Mouse (Mus musculus): ENCODE results near the gene Olfr51. TPM values are rescaled to one million over a fixed set of nuclear protein-coding genes. Genes with fewer than 3 reads are reported as not detected.
"Not testable (repeated sequence)": the region's sequence is repeated elsewhere in the genome, so short reads cannot be mapped to it uniquely, and the experiment has no call there.

Olfr51 gene
- not detected in 2 replicates for polyA plus RNA-seq (2015; fragmentation: Nextera tagmentation; extraction: Ambion mirVana)

DNA sequence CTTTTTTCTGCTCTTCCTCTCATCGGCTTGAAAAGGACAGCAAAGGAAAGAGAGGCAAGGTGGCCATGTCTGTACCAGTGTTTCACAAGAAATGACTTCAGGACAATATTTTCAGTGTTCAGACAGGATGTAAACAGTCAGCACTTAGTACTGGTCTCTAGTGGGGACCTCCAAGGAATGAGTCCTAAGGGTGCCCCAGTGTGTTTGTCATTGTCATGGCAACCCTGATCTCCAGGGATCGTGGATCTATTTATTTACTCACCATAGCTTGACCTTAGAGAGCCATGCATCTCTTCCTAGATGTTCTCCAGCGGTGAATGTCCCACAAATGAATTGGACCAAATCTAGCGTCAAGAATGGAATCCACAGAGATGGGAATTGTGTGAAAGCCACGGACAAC, at the start of gene Olfr51:
TSS of gene Olfr51 (plus strand) at position 301 of the 400 bp plus-strand sequence.
- no peaks in the 10 kb centered on the region for H3K36me3 ChIP-seq
- no peaks in the 10 kb centered on the region for H3K9me3 ChIP-seq (replicated peaks)
- H3K27ac ChIP-seq (replicated peaks) = no peak within 1 kb of the TSS
- H3K4me1 ChIP-seq = no peaks in the 10 kb centered on the region
- no peak within 1 kb of the TSS for H3K9ac ChIP-seq (replicated peaks)
- no peak within 1 kb of the TSS for H3K4me3 ChIP-seq (replicated peaks)
- WGBS = 81% methylated on average over 5 of the region's 5 CpGs
- no peak within 1 kb of the TSS for H3K4me2 ChIP-seq
- no peak for ATAC-seq (ENCODE audit: low FRiP score)
- H3K27me3 ChIP-seq (replicated peaks) = no peaks in the 10 kb centered on the region

- ATAC-seq (ENCODE audit: low FRiP score) = no peak
- WGBS = 74% methylated on average over 6 of the region's 6 CpGs
- no peak within 1 kb of the TSS for H3K9ac ChIP-seq (replicated peaks)
Observed at GRCm38 (mm10) chr11:50953665-50954064, 49.7 kb upstream of the Olfr51 start, which contains the start of gene Prop1. TSS of gene Prop1 (minus strand) at chr11:50953765.

DNA sequence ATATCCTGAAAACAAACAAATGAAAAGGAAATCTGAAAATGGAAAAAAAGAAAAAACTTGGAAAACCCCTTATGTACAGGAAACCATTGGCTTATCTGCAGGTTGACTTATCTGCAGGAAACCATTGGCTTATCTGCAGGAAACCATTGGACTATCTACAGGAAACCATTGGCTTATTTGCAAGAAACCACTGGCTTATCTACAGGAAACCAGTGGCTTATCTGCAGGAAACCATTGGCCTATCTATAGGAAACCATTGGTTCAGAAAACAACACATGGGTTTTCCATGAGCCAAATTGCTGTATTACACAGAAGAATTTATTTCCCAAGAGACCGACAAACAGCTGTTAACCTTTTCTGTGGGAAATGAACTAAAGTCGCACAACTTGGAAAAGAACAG, 38.5 kb upstream of the Olfr51 start:
- no peak for ATAC-seq (ENCODE audit: low FRiP score)

More at GRCm38 (mm10) chr11:50953665-50954064, 49.7 kb upstream of the Olfr51 start, which contains the start of gene Prop1:
- H3K4me2 ChIP-seq = no peak within 1 kb of the TSS
- H3K36me3 ChIP-seq = no peaks in the 10 kb centered on the region
- no peak within 1 kb of the TSS for H3K4me3 ChIP-seq (replicated peaks)
- H3K27me3 ChIP-seq (replicated peaks) = no peaks in the 10 kb centered on the region
- no peaks in the 10 kb centered on the region for H3K9me3 ChIP-seq (replicated peaks)
- H3K27ac ChIP-seq (replicated peaks) = no peak within 1 kb of the TSS
- H3K4me1 ChIP-seq = no peaks in the 10 kb centered on the region

DNA sequence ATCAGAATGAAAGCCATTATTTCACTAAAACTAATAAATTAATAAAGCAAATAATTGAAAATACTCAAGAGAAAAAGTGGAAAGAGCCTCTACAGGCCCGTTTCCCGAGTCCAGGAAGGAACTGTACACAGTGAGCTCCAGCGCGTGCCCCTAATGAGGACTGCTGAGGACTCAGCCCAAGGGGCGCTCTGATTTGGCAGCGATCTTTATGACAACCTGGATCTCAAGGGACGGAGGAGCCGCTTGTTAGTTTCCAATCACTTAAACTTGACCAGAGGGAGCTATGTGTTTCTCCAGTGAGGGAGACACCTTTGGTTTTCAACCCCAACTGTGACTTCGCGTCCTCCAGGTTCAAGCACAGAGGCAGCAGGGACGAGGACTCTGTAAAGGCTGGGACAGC, 37.2 kb upstream of the Olfr51 start, which contains the start of gene Olfr1378:
TSS of gene Olfr1378 (plus strand) at position 301 of the 400 bp plus-strand sequence.
- no peaks in the 10 kb centered on the region for H3K27me3 ChIP-seq (replicated peaks)
- no peaks in the 10 kb centered on the region for H3K36me3 ChIP-seq
- no peaks in the 10 kb centered on the region; the same call in 1 of the 2 replicates for H3K4me1 ChIP-seq
- no peak within 1 kb of the TSS for H3K27ac ChIP-seq (replicated peaks)
- H3K9me3 ChIP-seq (replicated peaks) = no peaks in the 10 kb centered on the region
- ATAC-seq (ENCODE audit: low FRiP score) = no peak
- no peak within 1 kb of the TSS for H3K4me3 ChIP-seq (replicated peaks)
- 86% methylated on average over 11 of the region's 11 CpGs for WGBS
- H3K4me2 ChIP-seq = no peak within 1 kb of the TSS
- H3K9ac ChIP-seq (replicated peaks) = no peak within 1 kb of the TSS

More for the DNA sequence above, 38.5 kb upstream of the Olfr51 start:
- WGBS = 87% methylated on average over 2 of the region's 2 CpGs
- Histone ChIP-seq H3K9ac (replicated peaks) (no peak overlapping the region), H3K4me1 (peaks cover 4% of the 10 kb centered on the region; the same call in 1 of the 2 replicates), H3K27ac (replicated peaks) (no peak overlapping the region), H3K9me3 (replicated peaks) (no peaks in the 10 kb centered on the region), H3K4me2 (no peak overlapping the region), H3K36me3 (no peaks in the 10 kb centered on the region), H3K27me3 (replicated peaks) (no peaks in the 10 kb centered on the region), H3K4me3 (replicated peaks) (no peak overlapping the region)

GRCm38 (mm10) chr11:50977216-50977615, 26.2 kb upstream of the Olfr51 start:
- no peaks in the 10 kb centered on the region for H3K27me3 ChIP-seq (replicated peaks)
- 75% methylated on average over 4 of the region's 4 CpGs for WGBS
- H3K9ac ChIP-seq (replicated peaks) = no peak overlapping the region
- no peak overlapping the region for H3K27ac ChIP-seq (replicated peaks)
- H3K4me2 ChIP-seq = no peak overlapping the region
- H3K4me3 ChIP-seq (replicated peaks) = no peak overlapping the region
- H3K4me1 ChIP-seq = no peaks in the 10 kb centered on the region
- ATAC-seq (ENCODE audit: low FRiP score) = no peak
- H3K36me3 ChIP-seq = no peaks in the 10 kb centered on the region
- H3K9me3 ChIP-seq (replicated peaks) = no peaks in the 10 kb centered on the region

GRCm38 (mm10) chr11:50981667-50982066, 21.7 kb upstream of the Olfr51 start, which contains the start of gene Olfr1377:
TSS of gene Olfr1377 (plus strand) at chr11:50981967.
- Histone ChIP-seq H3K9me3 (replicated peaks) (no peaks in the 10 kb centered on the region), H3K36me3 (no peaks in the 10 kb centered on the region), H3K4me1 (no peaks in the 10 kb centered on the region), H3K4me3 (replicated peaks) (no peak within 1 kb of the TSS), H3K27me3 (replicated peaks) (no peaks in the 10 kb centered on the region), H3K4me2 (no peak within 1 kb of the TSS), H3K9ac (replicated peaks) (no peak within 1 kb of the TSS), H3K27ac (replicated peaks) (no peak within 1 kb of the TSS)
- WGBS = 75% methylated on average over 5 of the region's 5 CpGs
- no peak for ATAC-seq (ENCODE audit: low FRiP score)

DNA sequence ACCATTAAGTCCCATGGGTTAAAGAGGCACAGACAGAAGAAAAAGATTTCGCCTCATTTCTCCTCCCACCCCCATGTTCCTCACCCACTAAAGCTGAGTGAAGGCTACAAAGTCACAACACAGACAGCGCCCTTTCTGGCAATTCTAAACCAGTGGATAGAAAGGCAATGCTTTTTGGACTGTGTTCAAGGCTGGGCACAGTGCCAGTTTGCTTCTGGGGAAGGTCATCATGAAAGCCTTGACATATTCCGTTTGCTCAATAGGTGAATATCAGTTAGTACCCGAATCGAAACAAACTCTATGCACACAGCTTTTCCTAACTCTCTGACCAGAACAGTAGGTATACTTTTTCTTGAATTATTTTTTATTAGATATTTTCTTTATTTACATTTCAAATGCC, 8.4 kb downstream of the Olfr51 start:
- 66% methylated on average over 5 of the region's 5 CpGs for WGBS
- Histone ChIP-seq H3K4me1 (no peaks in the 10 kb centered on the region), H3K9me3 (replicated peaks) (no peaks in the 10 kb centered on the region), H3K27me3 (replicated peaks) (no peaks in the 10 kb centered on the region), H3K4me2 (no peak overlapping the region), H3K36me3 (no peaks in the 10 kb centered on the region), H3K9ac (replicated peaks) (no peak overlapping the region), H3K27ac (replicated peaks) (no peak overlapping the region), H3K4me3 (replicated peaks) (no peak overlapping the region)
- ATAC-seq (ENCODE audit: low FRiP score) = no peak

GRCm38 (mm10) chr11:51013936-51014335, 10.5 kb downstream of the Olfr51 start, which contains the start of gene Olfr54:
TSS of gene Olfr54 (plus strand) at chr11:51014236.
- Histone ChIP-seq H3K9me3 (replicated peaks) (no peaks in the 10 kb centered on the region), H3K36me3 (no peaks in the 10 kb centered on the region), H3K27ac (replicated peaks) (no peak within 1 kb of the TSS), H3K4me1 (no peaks in the 10 kb centered on the region), H3K4me3 (replicated peaks) (no peak within 1 kb of the TSS), H3K4me2 (no peak within 1 kb of the TSS), H3K9ac (replicated peaks) (no peak within 1 kb of the TSS), H3K27me3 (replicated peaks) (no peaks in the 10 kb centered on the region)
- 71% methylated on average over 1 of the region's 1 CpGs for WGBS
- no peak for ATAC-seq (ENCODE audit: low FRiP score)

- Histone ChIP-seq H3K27ac (replicated peaks) (no peak overlapping the region), H3K4me1 (no peaks in the 10 kb centered on the region), H3K4me3 (replicated peaks) (no peak overlapping the region), H3K4me2 (no peak overlapping the region), H3K9ac (replicated peaks) (no peak overlapping the region), H3K27me3 (replicated peaks) (no peaks in the 10 kb centered on the region), H3K36me3 (no peaks in the 10 kb centered on the region), H3K9me3 (replicated peaks) (no peaks in the 10 kb centered on the region)
- WGBS = 67% methylated on average over 2 of the region's 2 CpGs
- no peak for ATAC-seq (ENCODE audit: low FRiP score)
Observed at GRCm38 (mm10) chr11:51016341-51016740, 12.9 kb downstream of the Olfr51 start.

DNA sequence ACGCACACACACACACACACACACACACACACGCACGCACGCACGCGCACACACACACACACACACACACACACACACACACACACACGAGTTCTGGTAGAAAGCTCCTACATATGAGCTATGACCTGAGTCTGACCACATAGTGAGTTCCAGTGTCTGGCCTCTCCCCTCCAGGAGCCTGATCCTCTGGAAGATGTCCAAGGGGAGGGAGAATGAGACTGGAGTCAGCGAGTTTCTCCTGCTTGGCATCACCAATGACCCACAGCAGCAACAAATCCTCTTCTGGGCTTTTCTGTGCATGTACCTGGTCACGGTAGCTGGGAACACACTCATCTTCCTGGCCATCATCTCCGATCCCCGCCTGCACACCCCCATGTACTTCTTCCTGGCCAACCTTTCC, 23.4 kb downstream of the Olfr51 start:
- not testable (repeated sequence) for H3K4me1 ChIP-seq; H3K9ac ChIP-seq (replicated peaks); H3K27me3 ChIP-seq (replicated peaks); H3K4me2 ChIP-seq; ATAC-seq (ENCODE audit: low FRiP score); H3K27ac ChIP-seq (replicated peaks); H3K9me3 ChIP-seq (replicated peaks); H3K4me3 ChIP-seq (replicated peaks); H3K36me3 ChIP-seq
- 94% methylated on average over 11 of the region's 11 CpGs for WGBS

DNA sequence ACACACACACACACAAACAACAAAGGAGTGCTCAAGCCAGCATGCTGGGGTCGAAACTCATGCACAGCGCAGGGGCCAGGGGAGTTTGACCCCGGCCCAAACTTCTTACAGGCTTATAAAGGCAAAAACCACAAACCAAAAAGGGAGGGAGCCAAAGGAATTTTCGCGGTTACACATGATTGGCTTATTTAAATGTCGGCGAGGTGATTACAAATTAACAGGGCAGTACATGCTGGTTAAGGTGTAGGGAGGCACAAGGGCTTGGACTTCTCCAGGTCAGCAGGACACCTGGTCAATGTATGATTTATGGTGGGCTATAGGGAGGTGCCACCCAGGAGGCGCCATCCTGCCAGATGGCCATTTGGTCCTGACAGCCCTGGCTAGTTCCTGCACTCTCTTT, 26.0 kb downstream of the Olfr51 start:
- H3K27ac ChIP-seq (replicated peaks); H3K4me2 ChIP-seq; H3K4me1 ChIP-seq; H3K9me3 ChIP-seq (replicated peaks); H3K9ac ChIP-seq (replicated peaks); ATAC-seq (ENCODE audit: low FRiP score); H3K27me3 ChIP-seq (replicated peaks); H3K36me3 ChIP-seq; H3K4me3 ChIP-seq (replicated peaks): not testable (repeated sequence)
- WGBS = 67% methylated on average over 8 of the region's 8 CpGs

DNA sequence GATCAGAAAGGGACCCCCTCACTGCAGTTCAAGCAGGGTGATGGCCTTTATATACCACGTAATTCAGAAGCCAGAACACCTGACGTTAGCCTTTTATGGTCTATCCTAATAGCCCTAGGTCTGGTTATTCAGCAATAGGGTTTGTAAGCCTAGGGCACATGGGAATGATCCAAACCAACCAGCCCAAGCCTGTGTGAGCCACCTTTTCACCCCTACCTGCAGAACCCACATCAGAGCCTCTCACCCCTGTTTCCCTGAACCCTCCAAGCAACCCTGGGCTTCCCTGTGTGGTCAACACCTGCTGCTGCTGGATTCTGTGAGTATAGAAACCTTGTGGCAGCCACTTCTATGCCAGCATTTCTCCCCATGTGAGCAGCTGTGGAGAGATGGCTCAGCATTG, 26.8 kb downstream of the Olfr51 start:
- no peak for ATAC-seq (ENCODE audit: low FRiP score)
- Histone ChIP-seq H3K4me2 (no peak overlapping the region), H3K4me1 (no peaks in the 10 kb centered on the region), H3K9ac (replicated peaks) (no peak overlapping the region), H3K36me3 (no peaks in the 10 kb centered on the region), H3K27me3 (replicated peaks) (no peaks in the 10 kb centered on the region), H3K27ac (replicated peaks) (no peak overlapping the region), H3K9me3 (replicated peaks) (no peaks in the 10 kb centered on the region), H3K4me3 (replicated peaks) (no peak overlapping the region)
- WGBS = 45% methylated on average over 2 of the region's 2 CpGs
